Mouse (Mus musculus) small intestine, adult 2 months (tissue): ENCODE measurements around the gene Ankef1. TPM values are rescaled to one million over a fixed set of nuclear protein-coding genes. Genes with fewer than 3 reads are reported as not detected.

Experiments
- H3K27ac ChIP-seq: fragments of 200-500 bp; 2 replicates; pipeline ENCODE4 v1.5.1; 2012; ENCODE audit warnings: low read depth, low read length, control low read depth, inconsistent platforms; ENCODE audit not compliant: insufficient read depth
- H3K27me3 ChIP-seq: fragments of 200-500 bp; 2 replicates; pipeline ENCODE4 v1.6.1; 2012; ENCODE audit warnings: mild to moderate bottlenecking, moderate library complexity, low read length, inconsistent platforms; ENCODE audit not compliant: control insufficient read depth, insufficient read depth
- H3K36me3 ChIP-seq: fragments of 200-500 bp; 2 replicates; pipeline ENCODE4 v1.6.1; 2012; ENCODE audit warnings: mild to moderate bottlenecking, low read length, control low read depth, inconsistent platforms; ENCODE audit not compliant: control insufficient read depth, insufficient read depth
- H3K4me1 ChIP-seq: fragments of 200-500 bp; 2 replicates; pipeline ENCODE4 v1.6.1; 2012; ENCODE audit warnings: low read length, inconsistent platforms, mixed read lengths; ENCODE audit not compliant: control insufficient read depth, insufficient read depth, insufficient read length
- H3K4me3 ChIP-seq: fragments of 200-500 bp; 2 replicates; pipeline ENCODE4 v1.5.1; 2012; ENCODE audit warnings: low read depth, mild to moderate bottlenecking, control low read depth, inconsistent platforms, low read length, moderate library complexity
- CTCF ChIP-seq: fragments of 200-500 bp; IDR thresholded peaks from 2 replicates; pipeline ENCODE4 v1.5.1; 2012; ENCODE audit warnings: low read depth, mild to moderate bottlenecking, control low read depth, inconsistent platforms, low read length, moderate library complexity, mixed read lengths; ENCODE audit not compliant: insufficient replicate concordance, insufficient read length; ENCODE audit errors: extremely low read depth
- POLR2A ChIP-seq: fragments of 200-500 bp; IDR thresholded peaks from 2 replicates; pipeline ENCODE4 v1.6.1; 2012; ENCODE audit warnings: low read depth, mild to moderate bottlenecking, control low read depth, inconsistent platforms, low read length, moderate library complexity
- WGBS: fragments of 180-500 bp; shearing (Covaris S2); methylation state at CpG from one replicate; pipeline ENCODE4 v1.1.7; 2018; 5-methylcytosine and 5-hydroxymethylcytosine counted together
- polyA plus RNA-seq: library from polyadenylated mRNA; depleted of rRNA; stranded (reverse); fragments of >200 nt; gene quantifications from 2 replicates; pipeline ENCODE4 v1.2.3, GENCODE M21; 2012; rRNA removed

The Ankef1 gene
- polyA plus RNA-seq, 1 experiment: not detected

GRCm38 (mm10) chr2:136596451-136596850 is 94.7 kb downstream of the Ankef1 start:
- WGBS: 30% methylated on average over 3 of the region's 3 CpGs
- H3K27ac ChIP-seq: no peak overlapping the region
- TF ChIP-seq CTCF: peak; percentile 57; the same call in 1 of the 2 replicates
- TF ChIP-seq POLR2A: no peak
- H3K36me3 ChIP-seq: no peaks in the 10 kb centered on the region
- H3K4me3 ChIP-seq: no peak overlapping the region
- no peaks in the 10 kb centered on the region for H3K4me1 ChIP-seq
- H3K27me3 ChIP-seq: no peaks in the 10 kb centered on the region

GRCm38 (mm10) chr2:136598743-136599142 is 97.0 kb downstream of the Ankef1 start:
- Histone ChIP-seq H3K36me3 (no peaks in the 10 kb centered on the region), H3K27me3 (no peaks in the 10 kb centered on the region), H3K4me3 (no peak overlapping the region), H3K4me1 (no peaks in the 10 kb centered on the region), H3K27ac (no peak overlapping the region)
- TF ChIP-seq CTCF (no peak), POLR2A (no peak)
- WGBS: 81% methylated on average over 6 of the region's 6 CpGs

DNA sequence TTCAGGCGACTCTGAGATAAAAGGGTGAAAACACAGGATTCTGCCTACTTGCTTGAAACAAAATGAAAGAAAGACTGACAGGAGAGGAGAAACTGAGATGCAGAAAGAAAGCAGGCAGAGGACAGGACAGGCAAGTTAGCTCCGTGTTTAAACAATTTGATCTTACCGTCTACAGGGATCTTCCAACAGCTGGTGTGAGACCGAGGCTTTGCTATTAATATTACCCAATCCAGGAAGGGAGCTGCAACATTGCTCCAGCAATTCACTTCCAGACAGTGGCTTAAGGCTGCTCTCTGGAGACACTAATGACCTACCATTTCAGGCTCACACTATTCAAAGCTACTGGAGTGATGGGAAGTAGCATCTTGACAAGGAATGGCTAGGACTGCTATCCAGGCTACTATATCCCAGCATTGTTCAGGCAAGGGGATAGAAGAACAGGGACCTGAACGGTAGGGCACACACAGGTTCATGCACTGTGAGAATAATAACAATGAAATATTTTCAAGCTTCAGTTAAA is 99.0 kb downstream of the Ankef1 start:
- no peaks in the 10 kb centered on the region for H3K4me1 ChIP-seq
- no peak overlapping the region for H3K27ac ChIP-seq
- no peaks in the 10 kb centered on the region for H3K27me3 ChIP-seq
- H3K36me3 ChIP-seq: no peaks in the 10 kb centered on the region
- no peak for TF ChIP-seq POLR2A
- TF ChIP-seq CTCF: no peak
- no peak overlapping the region for H3K4me3 ChIP-seq
- 75% methylated on average over 5 of the region's 5 CpGs for WGBS

GRCm38 (mm10) chr2:136601206-136601605 is 99.5 kb downstream of the Ankef1 start:
- Histone ChIP-seq H3K27me3 (no peaks in the 10 kb centered on the region), H3K36me3 (no peaks in the 10 kb centered on the region), H3K4me3 (no peak overlapping the region), H3K4me1 (no peaks in the 10 kb centered on the region), H3K27ac (no peak overlapping the region)
- TF ChIP-seq CTCF (no peak), POLR2A (no peak)
- 71% methylated on average over 4 of the region's 4 CpGs for WGBS

Other genes with a start within 250 kb of the Ankef1 start
- gene Pak7, start 113.9 kb upstream of the Ankef1 start, polyA plus RNA-seq: not detected in 2 replicates
- 1.0 and 1.2 TPM in 2 replicates for gene Snap25, start 211.5 kb downstream of the Ankef1 start, polyA plus RNA-seq